Mouse (Mus musculus) midbrain, embryonic 12.5 days (tissue): ENCODE measurements around the gene Btbd35f27. TPM values are rescaled to one million over a fixed set of nuclear protein-coding genes. Genes with fewer than 3 reads are reported as not detected.
"Not testable (repeated sequence)": the region's sequence is repeated elsewhere in the genome, so short reads cannot be mapped to it uniquely, and the experiment has no call there.

ENCODE experiments used
- ATAC-seq: fragments of 200-750 bp; cut with Nextera tagmentation; 2 replicates; pipeline ENCODE4 v1.8.0; 2017; ENCODE audit warnings: low read depth, moderate TSS enrichment, moderate library complexity; ENCODE audit not compliant: low FRiP score
- H3K27ac ChIP-seq: fragments of 300-500 bp; sonication (generic); replicated peaks from 2 replicates; pipeline ENCODE4 v1.5.1; 2016; ENCODE audit warnings: mild to moderate bottlenecking
- H3K27me3 ChIP-seq: fragments of 300-500 bp; sonication (generic); 2 replicates; pipeline ENCODE4 v1.6.1; 2016; ENCODE audit warnings: mild to moderate bottlenecking
- H3K36me3 ChIP-seq: fragments of 300-500 bp; sonication (generic); 2 replicates; pipeline ENCODE4 v1.6.1; 2016
- H3K4me1 ChIP-seq: fragments of 300-500 bp; sonication (generic); 2 replicates; pipeline ENCODE4 v1.6.1; 2016
- H3K4me2 ChIP-seq: fragments of 300-500 bp; sonication (generic); replicated peaks from 2 replicates; pipeline ENCODE4 v1.6.1; 2016; ENCODE audit warnings: mild to moderate bottlenecking, moderate library complexity
- H3K4me3 ChIP-seq: fragments of 300-500 bp; sonication (generic); 2 replicates; pipeline ENCODE4 v1.5.1; 2016; ENCODE audit warnings: mild to moderate bottlenecking
- H3K9ac ChIP-seq: fragments of 300-500 bp; sonication (generic); replicated peaks from 2 replicates; pipeline ENCODE4 v1.6.1; 2016; ENCODE audit warnings: mild to moderate bottlenecking, moderate library complexity
- H3K9me3 ChIP-seq: fragments of 300-500 bp; sonication (generic); 2 replicates; pipeline ENCODE4 v1.6.1; 2016; ENCODE audit warnings: mild to moderate bottlenecking
- WGBS: fragments of 180-500 bp; shearing (Covaris S2); methylation state at CpG from one replicate; pipeline ENCODE4 v1.1.7; 2016; 5-methylcytosine and 5-hydroxymethylcytosine counted together
- polyA plus RNA-seq: library from polyadenylated mRNA; unstranded; fragments of >200 nt; fragmentation: Nextera tagmentation; extraction: Ambion mirVana; gene quantifications from 2 replicates; pipeline ENCODE4 v1.2.1, GENCODE M21; 2016

Btbd35f27 gene
- not detected in 2 replicates for polyA plus RNA-seq

GRCm38 (mm10) chrX:4951835-4952234, at the start of gene Btbd35f27:
Gene Btbd35f27 (plus strand): TSS chrX:4952135.
- not testable (repeated sequence) for H3K27ac ChIP-seq, H3K9me3 ChIP-seq, H3K4me3 ChIP-seq, H3K4me1 ChIP-seq, H3K4me2 ChIP-seq, ATAC-seq, H3K36me3 ChIP-seq, H3K27me3 ChIP-seq, H3K9ac ChIP-seq
- 70% methylated on average over 2 of the region's 3 CpGs for WGBS

Other genes with a start within 250 kb of the Btbd35f27 start
- not detected in 2 replicates for gene Btbd35f4, start 151.6 kb upstream of the Btbd35f27 start, polyA plus RNA-seq